Mouse (Mus musculus) skeletal muscle tissue, adult 2 months (tissue): ENCODE data around the gene Iqcf3.
A peak's percentile ranks its signal among the peaks of the same experiment; 100 is the strongest.

ENCODE experiments used
- DNase-seq: peaks from one replicate; pipeline ENCODE4 v3.0.0-alpha.2; 2012; ENCODE audit warnings: low read depth, low spot score

The Iqcf3 gene

GRCm38 (mm10) chr9:106472321-106472720, 89.1 kb downstream of the Iqcf3 start:
- peak; percentile 44 for DNase-seq

- DNase-seq, result peak; percentile 70
These were observed 89.5 kb downstream of the Iqcf3 start for GRCm38 (mm10) chr9:106471892-106472291.

DNA sequence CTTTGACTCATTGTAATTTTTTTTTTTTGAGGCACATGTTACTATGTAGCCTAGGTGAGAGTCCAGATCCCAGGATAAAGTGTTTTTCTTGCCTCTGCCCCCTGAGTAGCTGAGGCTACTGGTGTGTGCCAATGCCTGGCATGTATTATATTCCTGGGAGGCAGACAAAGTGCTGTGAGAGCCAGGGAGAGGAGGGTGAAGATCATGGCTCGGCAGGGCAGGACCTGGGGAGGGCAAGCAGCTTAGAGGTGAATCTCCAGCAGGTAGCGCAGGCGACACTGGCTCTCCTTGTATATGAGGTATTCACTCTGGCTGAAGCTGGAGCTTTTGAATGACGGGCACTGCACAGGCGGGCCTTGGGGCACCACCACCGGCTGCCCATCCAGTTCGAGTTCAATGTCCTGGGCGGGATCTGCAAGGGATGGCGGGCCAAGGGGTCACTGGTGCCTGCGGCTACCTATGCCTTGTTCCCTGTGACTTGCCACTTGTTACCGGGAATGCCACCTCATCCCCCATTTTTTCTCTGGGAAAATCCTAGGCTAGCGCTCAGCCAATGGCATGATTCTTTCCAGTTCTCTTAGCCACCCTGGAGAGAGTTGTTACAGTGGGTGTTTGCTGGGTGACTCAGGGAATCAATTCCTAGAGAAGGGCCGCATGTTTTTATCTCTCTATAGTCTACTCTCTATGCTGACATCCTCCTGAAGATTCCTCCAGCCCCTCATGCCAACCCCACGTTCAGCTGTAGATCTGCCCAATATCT, 90.3 kb downstream of the Iqcf3 start:
- no peak for DNase-seq

DNA sequence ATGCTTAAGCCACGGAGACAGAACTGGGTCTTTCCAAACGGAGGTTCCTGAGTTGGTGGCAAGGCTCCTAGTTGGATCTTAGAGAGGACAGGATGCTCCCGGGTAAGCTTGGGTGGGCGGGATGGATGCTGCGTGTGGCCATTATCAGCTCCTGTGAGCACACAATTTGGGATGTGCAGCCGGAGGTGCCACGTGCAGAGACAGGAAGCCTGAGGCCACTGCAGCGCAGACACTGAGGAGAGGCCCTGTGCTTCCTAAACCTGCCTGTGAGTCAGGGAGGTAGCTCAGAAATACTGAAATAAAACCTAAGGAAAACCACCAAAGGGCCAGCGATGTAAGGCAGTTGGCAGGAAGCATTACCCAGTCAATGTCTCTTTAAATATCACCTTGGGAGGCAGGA, 91.7 kb downstream of the Iqcf3 start:
- no peak for DNase-seq

DNA sequence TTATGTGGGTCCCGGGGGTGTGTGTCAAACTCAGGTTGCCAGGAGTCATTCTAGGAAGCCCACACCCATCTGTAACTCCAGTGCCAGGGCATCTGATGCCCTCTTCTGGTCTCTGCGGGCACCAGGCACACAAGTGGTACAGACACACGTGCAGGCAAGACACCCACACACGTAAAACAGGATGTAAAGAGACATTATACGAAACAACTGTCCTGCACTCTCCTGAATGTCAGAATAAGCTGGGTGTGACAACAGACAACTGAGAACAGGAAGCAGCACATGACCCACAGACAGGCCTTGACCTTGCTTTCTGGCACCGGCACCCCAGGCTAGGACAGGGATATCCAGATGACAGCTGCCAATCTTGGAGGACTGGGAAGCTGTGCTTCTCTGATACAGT, 92.1 kb downstream of the Iqcf3 start:
- no peak for DNase-seq

DNA sequence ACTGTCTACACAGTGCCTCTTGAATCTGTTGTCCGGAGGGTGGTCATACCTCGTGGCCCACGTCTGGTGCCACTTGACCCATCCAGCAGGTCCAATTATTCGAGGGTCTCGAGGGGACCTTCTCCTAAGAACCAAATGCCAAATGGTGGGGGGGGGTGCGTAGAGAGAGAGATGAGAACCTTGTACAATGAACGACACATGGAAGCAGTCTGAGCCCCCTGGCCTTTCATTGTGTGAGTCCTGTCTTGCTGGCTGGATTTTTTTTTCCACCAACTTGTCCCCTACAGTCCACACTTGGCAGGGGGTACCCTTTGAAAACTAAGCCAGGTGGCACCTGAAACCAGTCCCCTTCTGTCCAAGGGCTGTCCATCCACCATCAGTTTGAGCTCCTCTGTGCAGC, 93.7 kb downstream of the Iqcf3 start:
- DNase-seq, result no peak

GRCm38 (mm10) chr9:106466721-106467120, 94.7 kb downstream of the Iqcf3 start:
- no peak for DNase-seq

DNA sequence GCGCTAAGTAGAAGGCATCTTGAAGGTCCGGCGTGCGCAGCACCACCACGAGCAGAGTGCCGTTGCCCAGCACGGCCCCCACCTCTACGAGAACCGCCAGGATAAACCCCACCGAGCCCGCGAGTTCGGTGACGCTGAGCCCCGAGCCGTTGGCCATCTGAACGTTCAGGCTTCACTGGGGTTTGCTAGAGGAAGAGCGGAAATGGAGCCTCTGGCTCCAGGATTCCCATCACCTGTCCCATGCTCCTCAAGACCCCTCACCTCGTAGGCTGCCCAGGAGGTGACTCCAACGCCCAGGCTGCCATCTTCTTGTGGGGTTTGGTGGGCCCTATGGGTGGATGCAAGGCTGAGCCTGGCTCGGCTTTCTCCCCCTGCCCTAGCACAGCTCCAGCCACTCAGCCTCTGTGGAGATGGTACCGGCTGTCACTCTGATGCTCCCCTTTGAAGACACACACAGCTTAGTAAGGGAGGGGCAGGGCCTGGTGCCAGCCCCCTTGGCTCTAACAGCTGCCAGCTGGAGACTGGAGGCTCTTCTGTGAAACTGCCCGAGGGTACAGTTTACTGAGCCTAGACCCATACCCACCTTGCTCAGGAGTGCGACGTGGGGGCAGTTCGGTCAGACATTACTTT, 95.7 kb downstream of the Iqcf3 start, which contains the start of gene Gpr62:
Gpr62 (minus strand) TSS at position 368 of the 630 bp plus-strand sequence.
- DNase-seq, result no peak

- no peak for DNase-seq
These were observed 96.5 kb downstream of the Iqcf3 start for GRCm38 (mm10) chr9:106464751-106465541.

DNA sequence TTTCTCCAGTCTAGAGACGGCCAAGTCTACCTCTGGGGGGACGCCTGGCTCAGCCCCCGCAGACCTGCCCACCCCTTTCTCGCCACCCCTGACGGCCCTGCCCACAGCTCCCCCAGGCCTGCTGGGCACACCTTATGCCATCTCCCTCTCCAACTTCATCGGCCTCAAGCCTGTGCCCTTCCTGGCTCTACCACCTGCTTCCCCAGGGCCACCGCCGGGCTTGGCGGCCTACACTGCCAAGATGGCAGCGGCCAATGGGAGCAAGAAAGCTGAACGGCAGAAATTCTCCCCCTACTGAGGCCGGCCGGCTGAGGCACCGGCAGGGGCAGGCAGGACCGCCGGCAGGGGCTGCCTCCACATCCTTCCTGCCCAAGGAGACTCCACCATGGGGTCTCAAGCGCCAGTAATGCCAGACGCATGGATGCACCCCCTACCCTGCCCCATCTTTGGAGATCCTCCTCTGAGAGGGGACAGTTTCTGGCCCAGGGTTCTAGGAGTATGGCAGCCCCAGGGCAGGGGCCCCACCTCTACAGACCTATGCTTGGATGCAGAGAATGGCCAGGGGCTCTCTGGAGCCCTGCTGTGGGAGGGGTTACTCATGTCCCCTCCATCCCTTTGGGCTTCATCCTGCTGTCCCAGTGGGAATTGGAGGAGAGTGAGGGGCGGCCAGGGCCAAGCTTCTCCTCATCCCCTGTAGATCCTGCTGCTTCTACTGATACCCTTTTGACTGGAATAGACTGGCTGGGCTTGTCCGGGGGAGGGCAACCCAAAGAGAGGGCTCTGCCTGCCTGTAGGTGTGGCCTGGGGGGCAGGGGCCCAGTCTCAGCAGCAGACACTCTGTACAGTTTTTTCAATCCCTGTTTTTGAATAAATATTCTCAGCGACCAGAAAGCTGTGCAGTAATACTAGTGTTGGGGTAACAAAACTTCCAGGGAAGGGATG, 98.0 kb downstream of the Iqcf3 start:
- DNase-seq, result no peak

- no peak for DNase-seq
These were observed 99.0 kb downstream of the Iqcf3 start for GRCm38 (mm10) chr9:106462430-106462800.

- DNase-seq, result no peak
These were observed 99.6 kb downstream of the Iqcf3 start for GRCm38 (mm10) chr9:106461641-106462429.

DNA sequence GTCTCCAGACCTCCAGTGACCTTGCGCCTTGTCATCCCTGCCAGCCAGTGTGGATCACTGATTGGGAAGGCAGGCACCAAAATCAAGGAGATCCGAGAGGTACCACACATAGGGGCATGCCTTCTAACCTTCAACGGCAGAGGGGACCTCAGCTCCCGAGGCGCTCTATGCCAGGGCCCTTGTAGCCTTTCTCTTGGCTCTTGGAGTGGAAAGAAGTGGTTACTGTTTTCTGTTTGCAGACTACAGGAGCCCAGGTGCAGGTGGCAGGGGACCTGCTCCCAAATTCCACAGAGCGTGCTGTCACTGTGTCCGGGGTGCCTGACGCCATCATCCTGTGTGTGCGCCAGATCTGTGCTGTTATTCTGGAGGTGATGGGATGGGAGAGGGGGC, 100.4 kb downstream of the Iqcf3 start:
- DNase-seq, result no peak

DNA sequence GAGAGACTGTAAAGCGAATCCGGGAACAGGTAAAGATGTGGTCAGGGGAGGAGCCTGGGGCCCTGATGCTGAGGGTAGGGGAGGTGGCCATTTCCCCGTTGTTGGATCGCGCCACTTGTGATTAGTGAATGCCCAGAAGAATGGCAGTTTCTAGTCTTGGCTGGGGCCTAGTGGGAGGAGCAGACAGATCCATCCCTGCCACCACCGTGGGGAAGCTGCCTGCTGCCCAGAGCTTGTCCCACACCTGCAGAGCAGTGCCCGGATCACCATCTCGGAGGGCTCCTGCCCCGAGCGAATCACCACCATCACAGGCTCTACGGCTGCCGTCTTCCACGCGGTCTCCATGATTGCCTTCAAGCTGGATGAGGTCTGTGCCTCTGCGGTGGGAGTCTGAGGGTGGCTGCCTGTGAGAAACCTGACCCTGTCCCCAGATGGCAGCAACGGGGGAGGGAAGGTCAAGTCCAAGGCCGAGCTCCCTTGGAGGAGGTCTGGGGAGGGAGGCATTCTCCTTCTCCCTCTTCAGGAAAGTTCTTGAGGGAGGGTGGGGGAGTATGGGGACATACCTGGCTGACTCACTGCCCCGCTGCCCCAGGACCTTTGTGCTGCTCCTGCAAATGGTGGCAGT, 100.9 kb downstream of the Iqcf3 start:
- no peak for DNase-seq

DNA sequence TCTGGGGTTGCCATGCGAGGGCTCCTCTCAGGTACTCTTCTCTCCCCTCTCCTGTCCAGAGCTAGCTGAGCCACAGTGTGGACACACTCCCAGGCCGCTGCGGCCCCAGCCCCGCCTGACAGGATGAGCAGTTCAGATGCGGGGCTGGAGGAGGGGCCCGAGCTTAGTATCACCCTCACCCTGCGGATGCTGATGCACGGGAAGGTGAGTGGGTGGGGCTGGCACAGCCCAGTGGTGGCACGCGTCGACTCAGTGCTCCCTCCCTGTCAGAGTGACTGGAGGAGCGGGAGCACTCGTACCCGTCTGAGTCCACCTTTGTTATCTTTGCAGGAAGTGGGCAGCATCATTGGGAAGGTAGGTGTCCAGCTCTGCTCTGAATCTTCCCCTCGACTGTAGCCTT, 101.5 kb downstream of the Iqcf3 start:
- DNase-seq, result no peak

- DNase-seq, result no peak
These were observed 103.5 kb downstream of the Iqcf3 start for GRCm38 (mm10) chr9:106457920-106458319.

DNA sequence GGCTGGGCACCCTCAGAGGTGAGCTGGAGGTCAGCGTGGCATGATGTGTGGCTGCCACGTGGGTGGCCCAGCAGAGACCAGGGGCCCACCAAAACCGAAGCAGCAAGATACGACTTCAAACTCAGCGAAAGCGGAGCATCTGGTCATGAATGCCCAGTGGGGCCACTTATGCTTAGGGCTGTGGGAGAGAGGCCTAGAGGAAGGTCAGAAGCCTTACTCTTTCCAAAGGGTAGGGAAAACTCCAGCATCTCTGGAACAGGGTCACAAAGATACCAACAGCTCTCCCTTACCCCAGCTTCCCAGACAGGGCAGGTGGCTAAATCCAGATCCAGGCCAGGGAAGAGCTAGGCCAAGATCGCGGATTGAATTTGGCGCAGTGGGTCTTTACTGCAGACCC, 104.3 kb downstream of the Iqcf3 start:
- DNase-seq, result no peak

GRCm38 (mm10) chr9:106456325-106457162, 104.9 kb downstream of the Iqcf3 start:
- no peak for DNase-seq
